Mouse (Mus musculus): ENCODE data around the gene Dennd1b. TPM values are rescaled to one million over a fixed set of nuclear protein-coding genes. Genes with fewer than 3 reads are reported as not detected.

The Dennd1b gene
- polyA plus RNA-seq, 2 experiments = 0.78 to 2.3 TPM

DNA sequence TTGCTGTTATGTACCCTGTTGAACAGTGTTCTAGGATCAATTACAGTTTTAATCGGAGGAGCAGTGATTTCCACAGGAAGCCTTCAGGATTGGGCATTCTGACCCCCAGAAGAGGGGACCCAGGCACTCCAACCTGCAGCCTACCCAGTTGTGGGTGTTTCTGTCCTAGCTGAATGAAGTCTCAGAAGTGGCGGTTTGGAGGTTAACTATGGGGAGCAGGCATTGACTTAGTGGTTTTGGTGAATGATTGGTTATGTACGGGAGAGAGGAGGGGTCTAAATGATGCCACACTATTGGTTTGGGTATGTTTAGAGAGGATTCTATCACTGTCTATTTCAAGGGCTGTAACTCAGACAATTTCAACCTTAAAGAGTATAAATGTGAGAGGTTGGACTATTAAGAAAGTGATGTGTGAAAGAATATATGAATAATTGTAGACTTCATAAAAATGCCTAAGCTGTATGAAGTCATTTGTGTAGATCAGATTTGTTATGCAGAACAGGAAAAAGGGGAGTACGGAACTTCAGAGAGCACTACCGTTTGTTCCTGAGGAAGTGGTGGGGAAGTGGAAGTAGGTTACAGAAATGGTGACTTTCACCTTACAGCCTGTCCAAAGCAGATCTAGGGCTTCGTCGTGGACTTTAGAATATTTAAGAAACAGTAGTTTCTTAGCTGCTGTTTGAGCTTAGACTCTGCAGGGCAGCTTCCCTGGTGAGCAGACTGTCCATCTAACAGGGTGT is 73.7 kb downstream of the Dennd1b start:
- Histone ChIP-seq H3K4me2 (ENCODE audit: low read depth) (no peak overlapping the region), H3K9me3 (ENCODE audit: control insufficient read depth, low read length) (no peaks in the 10 kb centered on the region), H3K36me3 (replicated peaks; ENCODE audit: control insufficient read depth, insufficient read depth, low read depth) (no peaks in the 10 kb centered on the region), H3K4me3 (ENCODE audit: insufficient read depth in 1 of 2, low read depth in 2 of 2, low read length in 2 of 2) (no peak overlapping the region), H3K4me1 (replicated peaks; ENCODE audit: control insufficient read depth in 2 of 2, insufficient read depth in 2 of 2, low read length in 1 of 2) (0 out of 4 replicates have a peak, but pooled peaks cover 0 to 3% of the 10 kb centered on the region in 2 experiments), H3K27ac (no peak overlapping the region), H3K27me3 (ENCODE audit: control insufficient read depth, insufficient read depth, low read length) (no peaks in the 10 kb centered on the region), H3K9ac (replicated peaks) (no peak overlapping the region)
- ATAC-seq (ENCODE audit: insufficient read depth) = no peak
- no peak for DNase-seq (ENCODE audit: low read depth in 3 of 3, low spot score in 3 of 3)
- 32% methylated on average over 7 of the region's 7 CpGs for WGBS (ENCODE audit: insufficient replicate concordance)
- no peak for TF ChIP-seq EP300 (IDR thresholded peaks at IDR 0.05; ENCODE audit: low read depth)

DNA sequence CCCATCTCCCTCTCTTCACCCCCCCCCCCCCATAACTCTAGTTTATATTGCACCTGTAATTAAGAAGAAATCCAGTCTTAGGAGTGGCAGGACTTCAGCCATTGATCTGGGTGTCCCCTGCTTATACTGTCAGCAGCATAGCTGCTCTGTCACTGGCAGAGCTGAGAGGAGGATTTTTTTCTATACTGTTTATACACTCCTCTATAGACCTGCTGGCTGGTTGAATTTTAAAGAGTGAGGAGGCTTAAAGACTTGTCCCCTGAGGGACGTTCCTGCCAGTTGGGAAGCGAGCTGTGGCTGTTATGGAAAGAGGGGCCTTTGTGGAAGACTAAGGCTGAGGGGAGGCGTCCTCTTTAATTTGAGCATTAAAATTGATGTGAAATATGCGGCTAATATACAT is 74.8 kb downstream of the Dennd1b start:
- no peak for DNase-seq (ENCODE audit: low read depth in 3 of 3, low spot score in 3 of 3)
- 69% methylated on average over 4 of the region's 4 CpGs for WGBS (ENCODE audit: insufficient replicate concordance)
- no peak overlapping the region for H3K27ac ChIP-seq
- H3K9me3 ChIP-seq (ENCODE audit: control insufficient read depth, low read length) = no peaks in the 10 kb centered on the region
- H3K27me3 ChIP-seq (ENCODE audit: control insufficient read depth, insufficient read depth, low read length) = no peaks in the 10 kb centered on the region
- no peak overlapping the region for H3K4me3 ChIP-seq (ENCODE audit: insufficient read depth in 1 of 2, low read depth in 2 of 2, low read length in 2 of 2)
- no peaks in the 10 kb centered on the region for H3K36me3 ChIP-seq (replicated peaks; ENCODE audit: control insufficient read depth, insufficient read depth, low read depth)
- TF ChIP-seq CTCF (IDR thresholded peaks at IDR 0.05; ENCODE audit: low read depth) = no peak
- no peak for TF ChIP-seq EP300 (IDR thresholded peaks at IDR 0.05; ENCODE audit: low read depth)
- H3K4me1 ChIP-seq (replicated peaks; ENCODE audit: control insufficient read depth in 2 of 2, insufficient read depth in 2 of 2, low read length in 1 of 2) = 0 out of 4 replicates have a peak, but pooled peaks cover 0 to 3% of the 10 kb centered on the region in 2 experiments
- no peak overlapping the region for H3K9ac ChIP-seq (replicated peaks)
- no peak for ATAC-seq (ENCODE audit: insufficient read depth)
- H3K4me2 ChIP-seq (ENCODE audit: low read depth) = no peak overlapping the region

DNA sequence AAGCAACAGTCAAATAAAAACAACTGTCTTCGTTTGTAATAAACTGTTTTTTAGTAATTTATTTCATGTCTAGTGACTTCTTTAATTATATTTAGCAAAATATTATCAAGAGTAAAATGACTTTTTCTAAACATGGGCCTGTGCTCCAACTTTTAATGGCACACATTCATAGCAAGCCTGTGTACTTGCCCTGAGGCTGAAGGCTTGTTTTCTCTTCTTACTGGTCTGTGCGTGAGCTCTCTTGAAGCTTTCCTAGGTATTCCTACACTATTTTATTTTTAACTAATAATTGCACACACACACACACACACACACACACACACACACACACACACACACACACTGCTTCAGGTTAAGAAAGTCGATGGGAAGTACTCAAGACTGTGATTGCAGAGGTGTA is 75.4 kb downstream of the Dennd1b start:
- no peak overlapping the region for H3K4me2 ChIP-seq (ENCODE audit: low read depth)

DNA sequence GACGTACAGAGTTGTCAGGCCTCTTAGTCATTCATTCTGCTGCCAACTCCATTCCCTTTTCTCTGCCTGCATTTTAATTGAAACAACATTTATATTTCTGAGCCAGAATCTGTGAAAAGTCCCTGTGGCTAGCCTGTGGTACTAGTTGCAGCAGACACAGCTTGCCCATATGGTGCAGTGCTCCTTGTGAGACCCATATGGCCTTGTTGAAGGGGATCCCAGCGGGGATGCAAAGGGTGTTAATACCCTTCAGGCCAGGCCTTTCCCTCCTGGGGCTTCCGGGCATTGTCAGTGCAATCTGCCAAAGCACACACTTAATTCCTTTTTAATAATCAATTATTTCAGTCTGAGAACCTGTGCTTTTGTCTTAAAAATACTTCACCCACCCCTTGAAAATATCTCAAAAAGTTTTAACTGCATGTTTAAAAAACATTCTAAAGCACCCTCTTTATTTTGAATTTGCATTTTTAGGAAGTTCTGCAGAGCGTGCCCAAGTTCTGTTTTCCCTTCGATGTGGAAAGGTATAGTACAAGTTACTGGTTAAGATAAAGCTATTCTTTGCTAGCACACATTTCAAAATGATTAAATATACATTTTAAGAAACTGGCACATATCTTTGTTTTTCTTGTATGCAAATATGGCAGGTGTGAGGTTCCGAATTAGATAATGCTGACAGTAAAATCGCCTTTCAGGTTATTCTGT is 76.4 kb downstream of the Dennd1b start:
- Histone ChIP-seq H3K4me3 (ENCODE audit: insufficient read depth in 1 of 2, low read depth in 2 of 2, low read length in 2 of 2) (no peak overlapping the region), H3K36me3 (replicated peaks; ENCODE audit: control insufficient read depth, insufficient read depth, low read depth) (no peaks in the 10 kb centered on the region), H3K4me2 (ENCODE audit: low read depth) (no peak overlapping the region), H3K27ac (no peak overlapping the region), H3K9ac (replicated peaks) (no peak overlapping the region), H3K9me3 (ENCODE audit: control insufficient read depth, low read length) (no peaks in the 10 kb centered on the region), H3K4me1 (replicated peaks; ENCODE audit: control insufficient read depth in 2 of 2, insufficient read depth in 2 of 2, low read length in 1 of 2) (0 out of 4 replicates have a peak, but pooled peaks cover 0 to 3% of the 10 kb centered on the region in 2 experiments), H3K27me3 (ENCODE audit: control insufficient read depth, insufficient read depth, low read length) (no peaks in the 10 kb centered on the region)
- ATAC-seq (ENCODE audit: insufficient read depth) (no peak), DNase-seq (ENCODE audit: low read depth in 3 of 3, low spot score in 3 of 3) (no peak)
- 66% methylated on average over 7 of the region's 7 CpGs for WGBS (ENCODE audit: insufficient replicate concordance)
- no peak for TF ChIP-seq CTCF (IDR thresholded peaks at IDR 0.05; ENCODE audit: low read depth)
- no peak for TF ChIP-seq EP300 (IDR thresholded peaks at IDR 0.05; ENCODE audit: low read depth)

More for the DNA sequence above, 75.4 kb downstream of the Dennd1b start:
- no peak overlapping the region for H3K9ac ChIP-seq (replicated peaks)
- H3K27me3 ChIP-seq (ENCODE audit: control insufficient read depth, insufficient read depth, low read length) = no peaks in the 10 kb centered on the region
- H3K27ac ChIP-seq = no peak overlapping the region
- no peak for DNase-seq (ENCODE audit: low read depth in 3 of 3, low spot score in 3 of 3)
- 0 out of 4 replicates have a peak, but pooled peaks cover 0 to 3% of the 10 kb centered on the region in 2 experiments for H3K4me1 ChIP-seq (replicated peaks; ENCODE audit: control insufficient read depth in 2 of 2, insufficient read depth in 2 of 2, low read length in 1 of 2)
- 59% methylated on average over 3 of the region's 3 CpGs for WGBS (ENCODE audit: insufficient replicate concordance)
- ATAC-seq (ENCODE audit: insufficient read depth) = no peak
- no peak overlapping the region for H3K4me3 ChIP-seq (ENCODE audit: insufficient read depth in 1 of 2, low read depth in 2 of 2, low read length in 2 of 2)
- no peaks in the 10 kb centered on the region for H3K36me3 ChIP-seq (replicated peaks; ENCODE audit: control insufficient read depth, insufficient read depth, low read depth)
- no peaks in the 10 kb centered on the region for H3K9me3 ChIP-seq (ENCODE audit: control insufficient read depth, low read length)
- no peak for TF ChIP-seq CTCF (IDR thresholded peaks at IDR 0.05; ENCODE audit: low read depth)
- no peak for TF ChIP-seq EP300 (IDR thresholded peaks at IDR 0.05; ENCODE audit: low read depth)

DNA sequence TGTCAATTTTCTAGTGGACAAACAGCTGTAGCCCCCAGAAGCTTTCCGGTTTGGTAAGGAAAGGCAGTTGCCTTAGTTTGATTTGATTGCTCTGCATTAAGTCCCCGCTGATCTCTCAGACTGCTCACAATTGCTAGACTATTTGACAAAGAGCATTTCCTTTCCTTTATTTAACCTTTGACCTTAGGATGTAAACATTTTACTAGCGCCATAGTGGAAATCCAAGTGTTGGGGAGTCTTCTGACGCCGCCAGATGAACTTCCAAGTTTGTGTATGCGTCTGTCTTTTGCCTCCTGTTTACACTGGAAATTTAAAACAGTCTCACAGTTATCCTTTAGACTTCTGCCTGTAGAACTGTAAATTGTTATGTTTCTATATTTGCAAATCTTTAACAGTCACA is 85.8 kb downstream of the Dennd1b start:
- Histone ChIP-seq H3K27ac (no peak overlapping the region), H3K9ac (replicated peaks) (no peak overlapping the region), H3K4me2 (ENCODE audit: low read depth) (no peak overlapping the region), H3K27me3 (ENCODE audit: control insufficient read depth, insufficient read depth, low read length) (no peaks in the 10 kb centered on the region), H3K36me3 (replicated peaks; ENCODE audit: control insufficient read depth, insufficient read depth, low read depth) (no peaks in the 10 kb centered on the region), H3K4me3 (ENCODE audit: insufficient read depth in 1 of 2, low read depth in 2 of 2, low read length in 2 of 2) (no peak overlapping the region), H3K4me1 (replicated peaks; ENCODE audit: control insufficient read depth in 2 of 2, insufficient read depth in 2 of 2, low read length in 1 of 2) (no peaks in the 10 kb centered on the region), H3K9me3 (ENCODE audit: control insufficient read depth, low read length) (no peaks in the 10 kb centered on the region)
- TF ChIP-seq EP300 (IDR thresholded peaks at IDR 0.05; ENCODE audit: low read depth) (no peak), CTCF (IDR thresholded peaks at IDR 0.05; ENCODE audit: low read depth) (no peak)
- WGBS (ENCODE audit: insufficient replicate concordance) = 69% methylated on average over 6 of the region's 6 CpGs
- DNase-seq (ENCODE audit: low read depth in 3 of 3, low spot score in 3 of 3) (no peak), ATAC-seq (ENCODE audit: insufficient read depth) (no peak)

All from liver, embryonic 14.5 days (tissue).